Comparison of ENCODE assay signal across 31 mouse cellular contexts in genomic region chr4:103636168-103636776, GRCm38 (mm10). TPM values are rescaled to one million over a fixed set of nuclear protein-coding genes. Genes with fewer than 3 reads are reported as not detected.
DNase-seq lines count a peak whose midpoint lies in the region; ATAC-seq and TF ChIP-seq lines count a peak whose summit lies in the region.
"Had no signal": no experiment of that assay in that cellular context is flagged by ENCODE, and none has a peak within 500 bp of the region (broad histone marks: within the 10 kb centered on the region; RNA-seq: fewer than 3 reads in every experiment).

No protein-coding gene starts in this region.

- no peak overlapping the region for H3K9ac ChIP-seq in forebrain, embryonic 11.5 days (ENCODE audit: low read length)
- H3K9ac ChIP-seq in forebrain, embryonic 16.5 days (replicated peaks; ENCODE audit: low read depth, low read length): no peak overlapping the region
- H3K9ac ChIP-seq in heart, adult 2 months (ENCODE audit: low read depth, low read length): no peak overlapping the region
- H3K9ac ChIP-seq: embryonic facial prominence, embryonic 12.5 days; kidney, embryonic 15.5 days; limb, embryonic 12.5 days; midbrain, embryonic 15.5 days; neural tube, embryonic 12.5 days had no signal

- intact Hi-C loops in heart, adult 2 months (cut with DNase I): no loop called here

- WGBS in forebrain, embryonic 11.5 days: 30% methylated on average over 5 of the region's 5 CpGs
- WGBS in forebrain, embryonic 10.5 days: 51% methylated on average over 5 of the region's 5 CpGs
- 6% methylated on average over 5 of the region's 5 CpGs for WGBS in forebrain, embryonic 16.5 days
- 79% methylated on average over 5 of the region's 5 CpGs for WGBS in limb, embryonic 10.5 days
- 60% methylated on average over 5 of the region's 5 CpGs for WGBS in heart, adult 2 months

- H3K27ac ChIP-seq in forebrain, embryonic 11.5 days (ENCODE audit: low read depth, low read length): no peak overlapping the region
- H3K27ac ChIP-seq in forebrain, embryonic 10.5 days: no peak overlapping the region
- peak overlapping the region; percentile 21 for H3K27ac ChIP-seq in forebrain, embryonic 16.5 days (ENCODE audit: low read length)
- no peak overlapping the region for H3K27ac ChIP-seq in limb, embryonic 10.5 days
- no peak overlapping the region for H3K27ac ChIP-seq in heart, adult 2 months
- H3K27ac ChIP-seq: embryonic facial prominence, embryonic 12.5 days; kidney, embryonic 15.5 days; limb, embryonic 12.5 days; midbrain, embryonic 15.5 days; neural tube, embryonic 12.5 days had no signal

- no peaks in the 10 kb centered on the region for H3K27me3 ChIP-seq in forebrain, embryonic 11.5 days (ENCODE audit: control insufficient read depth, insufficient read depth, low read length)
- peaks cover 57% of the 10 kb centered on the region for H3K27me3 ChIP-seq in forebrain, embryonic 10.5 days (ENCODE audit: poor library complexity, severe bottlenecking)
- H3K27me3 ChIP-seq in forebrain, embryonic 16.5 days (replicated peaks; ENCODE audit: control insufficient read depth, insufficient read depth, low read length): no peaks in the 10 kb centered on the region
- 0 out of 2 replicates have a peak, but pooled peaks cover 3% of the 10 kb centered on the region for H3K27me3 ChIP-seq in limb, embryonic 10.5 days (ENCODE audit: low read depth, poor library complexity, severe bottlenecking)
- no peaks in the 10 kb centered on the region for H3K27me3 ChIP-seq in heart, adult 2 months (ENCODE audit: control insufficient read depth, insufficient read depth, low read length)
- H3K27me3 ChIP-seq: CH12.LX; embryonic facial prominence, embryonic 12.5 days; kidney, embryonic 15.5 days; limb, embryonic 12.5 days; midbrain, embryonic 15.5 days; neural tube, embryonic 12.5 days had no signal

- ATAC-seq in forebrain, embryonic 11.5 days (replicated peaks; ENCODE audit: low FRiP score): peak; percentile 46
- ATAC-seq in forebrain, embryonic 16.5 days: peak; percentile 97
- ATAC-seq: hindbrain, embryonic 16.5 days; midbrain, embryonic 15.5 days had no signal

- no peak for TF ChIP-seq CTCF in heart, adult 2 months (IDR thresholded peaks at IDR 0.05)

- H3K36me3 ChIP-seq in forebrain, embryonic 11.5 days (ENCODE audit: control insufficient read depth, insufficient read depth, low read length): no peaks in the 10 kb centered on the region
- no peaks in the 10 kb centered on the region for H3K36me3 ChIP-seq in forebrain, embryonic 10.5 days (replicated peaks)
- no peaks in the 10 kb centered on the region for H3K36me3 ChIP-seq in forebrain, embryonic 16.5 days (ENCODE audit: control insufficient read depth, insufficient read depth)
- H3K36me3 ChIP-seq in limb, embryonic 10.5 days: no peaks in the 10 kb centered on the region
- H3K36me3 ChIP-seq in heart, adult 2 months (ENCODE audit: control insufficient read depth, insufficient read depth, low read length): no peaks in the 10 kb centered on the region
- H3K36me3 ChIP-seq: embryonic facial prominence, embryonic 12.5 days; kidney, embryonic 15.5 days; limb, embryonic 12.5 days; midbrain, embryonic 15.5 days; neural tube, embryonic 12.5 days had no signal

- peaks cover 3% of the 10 kb centered on the region; the same call in 1 of the 2 replicates for H3K4me1 ChIP-seq in forebrain, embryonic 11.5 days (replicated peaks; ENCODE audit: control insufficient read depth, insufficient read depth, low read length)
- H3K4me1 ChIP-seq in forebrain, embryonic 10.5 days: peaks cover 44% of the 10 kb centered on the region
- H3K4me1 ChIP-seq in forebrain, embryonic 16.5 days (replicated peaks; ENCODE audit: control insufficient read depth, insufficient read depth, low read length): peaks cover 16% of the 10 kb centered on the region
- H3K4me1 ChIP-seq in limb, embryonic 10.5 days: peaks cover 7% of the 10 kb centered on the region
- H3K4me1 ChIP-seq in heart, adult 2 months (ENCODE audit: control insufficient read depth, insufficient read depth, low read length): no peaks in the 10 kb centered on the region
- H3K4me1 ChIP-seq: embryonic facial prominence, embryonic 12.5 days; kidney, embryonic 15.5 days; neural tube, embryonic 12.5 days had no signal

- H3K4me2 ChIP-seq in forebrain, embryonic 11.5 days (ENCODE audit: low read depth, low read length, severe bottlenecking): no peak overlapping the region
- no peak overlapping the region for H3K4me2 ChIP-seq in forebrain, embryonic 16.5 days (ENCODE audit: low read length)
- H3K4me2 ChIP-seq: embryonic facial prominence, embryonic 12.5 days; heart, embryonic 11.5 days; kidney, embryonic 15.5 days; limb, embryonic 12.5 days; midbrain, embryonic 15.5 days; neural tube, embryonic 12.5 days had no signal

- H3K9me3 ChIP-seq in forebrain, embryonic 11.5 days (ENCODE audit: control insufficient read depth, low read length): no peaks in the 10 kb centered on the region
- no peaks in the 10 kb centered on the region for H3K9me3 ChIP-seq in forebrain, embryonic 10.5 days
- no peaks in the 10 kb centered on the region for H3K9me3 ChIP-seq in forebrain, embryonic 16.5 days (ENCODE audit: control insufficient read depth, low read length)
- no peaks in the 10 kb centered on the region for H3K9me3 ChIP-seq in limb, embryonic 10.5 days (replicated peaks)
- H3K9me3 ChIP-seq: embryonic facial prominence, embryonic 12.5 days; kidney, embryonic 15.5 days; limb, embryonic 12.5 days; midbrain, embryonic 15.5 days; neural tube, embryonic 12.5 days had no signal

- no peak overlapping the region for H3K4me3 ChIP-seq in forebrain, embryonic 11.5 days (ENCODE audit: low read depth, low read length)
- no peak overlapping the region for H3K4me3 ChIP-seq in forebrain, embryonic 10.5 days
- H3K4me3 ChIP-seq in forebrain, embryonic 16.5 days (replicated peaks; ENCODE audit: low read length): no peak overlapping the region
- H3K4me3 ChIP-seq in limb, embryonic 10.5 days: no peak overlapping the region
- H3K4me3 ChIP-seq in heart, adult 2 months: no peak overlapping the region
- H3K4me3 ChIP-seq: embryonic facial prominence, embryonic 12.5 days; kidney, embryonic 15.5 days; limb, embryonic 12.5 days; midbrain, embryonic 15.5 days; myocyte; neural tube, embryonic 12.5 days had no signal

- no peak for TF ChIP-seq EP300 in heart, adult 2 months (IDR thresholded peaks at IDR 0.05; ENCODE audit: insufficient read depth, low read depth, low read length)

- TF ChIP-seq POLR2A in heart, adult 2 months (IDR thresholded peaks at IDR 0.05; ENCODE audit: insufficient read depth, low read depth, low read length): no peak

- no peaks in the 10 kb centered on the region for H3K79me2 ChIP-seq in heart, adult 2 months (replicated peaks; ENCODE audit: control insufficient read depth, insufficient read depth, low read length)

- DNase-seq in forebrain, embryonic 11.5 days (ENCODE audit: low spot score): no peak
- no peak for DNase-seq in forebrain, embryonic 10.5 days (ENCODE audit: extremely low spot score, low spot score)
- peak; percentile 24 for DNase-seq in layer of hippocampus, adult 9-11 months
- no peak for DNase-seq in layer of hippocampus, postnatal 10 days (ENCODE audit: low spot score in 2 of 2)
- DNase-seq in brain, embryonic 18.5 days (ENCODE audit: low read depth, low spot score): peak; percentile 67
- DNase-seq in limb, embryonic 10.5 days (ENCODE audit: low spot score): no peak
- DNase-seq in heart, adult 2 months: no peak
- DNase-seq: adrenal gland, adult 8-10 months; cerebellum, adult 11-12 months; cerebellum, adult 9-11 months; embryo, embryonic 11 days; gastrocnemius, postnatal 14 days; heart, postnatal 36 days; kidney, adult 18-20 months; kidney, postnatal 25 days; lung, postnatal 36 days; thymus, adult 2 months; thymus, postnatal 36 days had no signal

RNA-seq across cellular contexts. Expression of gene Dab1, which starts 17.1 kb away (rescaled TPM):
- polyA plus RNA-seq in forebrain, embryonic 11.5 days (2014; fragmentation: Nextera tagmentation; extraction: Ambion mirVana): 46.9 and 51.6 TPM in 2 replicates
- polyA plus RNA-seq in forebrain, embryonic 10.5 days (2016; fragmentation: Nextera tagmentation; extraction: Ambion mirVana): 26.0 and 26.4 TPM in 2 replicates
- total RNA-seq in layer of hippocampus, postnatal 10 days (2021): 100 to 1,000 TPM; 147 to 158 TPM
- 195 and 214 TPM in 2 replicates for polyA plus RNA-seq in forebrain, embryonic 16.5 days (2015; fragmentation: Nextera tagmentation; extraction: Ambion mirVana)
- polyA plus RNA-seq in limb, embryonic 10.5 days (2016; fragmentation: Nextera tagmentation; extraction: Ambion mirVana): 6.3 and 9.8 TPM in 2 replicates
- under 1 TPM in 1 of 2 experiments, not detected in 1; 0.21 TPM for total RNA-seq in heart, adult 2 months (2021)
- not detected in 2 replicates for polyA plus RNA-seq in heart, adult 2 months (2012; rRNA removed)
- total RNA-seq: CH12.LX; granulocyte monocyte progenitor cell, adult 5-6 weeks; heart, postnatal 36 days; megakaryocyte, adult 5-6 weeks had no signal
- polyA plus RNA-seq: C2C12, myocyte had no signal

Comparison
In these comparisons a context has a peak if more than half of its experiments do, and no peak if none do; other contexts are left out.
1. DNase-seq: peak in layer of hippocampus, adult 9-11 months (single experiment) and brain, embryonic 18.5 days (single experiment); none in forebrain, embryonic 11.5 days (single experiment), forebrain, embryonic 10.5 days (single experiment), layer of hippocampus, postnatal 10 days (0 of 2), limb, embryonic 10.5 days (single experiment) and heart, adult 2 months (0 of 2).